Mouse (Mus musculus): ENCODE data around the gene Tmed8.
A peak's percentile ranks its signal among the peaks of the same experiment; 100 is the strongest.
"Not testable (repeated sequence)": the region's sequence is repeated elsewhere in the genome, so short reads cannot be mapped to it uniquely, and the experiment has no call there.

The Tmed8 gene

DNA sequence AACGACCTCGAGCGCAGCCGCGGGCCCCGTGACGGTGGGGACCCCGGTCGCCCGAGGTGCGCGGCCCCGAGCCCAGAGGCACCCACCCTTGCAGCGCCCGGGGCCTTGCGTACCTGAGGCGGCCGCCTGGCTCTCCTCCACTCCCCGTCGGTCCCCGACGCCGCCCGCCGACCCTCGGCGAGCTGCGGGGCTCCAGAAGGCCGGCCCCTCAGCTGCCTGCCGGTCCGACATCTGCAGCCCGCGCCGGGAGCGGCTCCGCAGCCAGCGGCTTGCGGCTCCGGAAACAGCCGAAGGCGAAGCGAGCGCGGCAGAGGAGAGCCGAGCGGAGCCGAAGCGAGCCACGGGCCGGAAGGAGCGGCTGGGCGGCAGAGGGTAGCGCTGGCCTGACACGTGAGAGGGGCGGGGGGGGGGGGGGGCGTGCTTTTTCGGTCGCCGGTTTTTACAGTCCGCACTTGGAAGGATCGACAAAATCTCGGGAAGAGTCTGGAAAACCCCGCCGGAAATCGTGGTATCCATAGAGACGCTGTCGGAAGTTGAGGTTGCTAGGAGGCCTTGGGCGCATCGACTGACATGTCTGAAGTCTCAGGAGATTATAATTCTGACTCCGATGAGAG lies at the start of gene Tmed8:
Gene Tmed8 (minus strand): TSS at position 482 of the 614 bp plus-strand sequence.
- DNase-seq = peak; percentile 84

DNA sequence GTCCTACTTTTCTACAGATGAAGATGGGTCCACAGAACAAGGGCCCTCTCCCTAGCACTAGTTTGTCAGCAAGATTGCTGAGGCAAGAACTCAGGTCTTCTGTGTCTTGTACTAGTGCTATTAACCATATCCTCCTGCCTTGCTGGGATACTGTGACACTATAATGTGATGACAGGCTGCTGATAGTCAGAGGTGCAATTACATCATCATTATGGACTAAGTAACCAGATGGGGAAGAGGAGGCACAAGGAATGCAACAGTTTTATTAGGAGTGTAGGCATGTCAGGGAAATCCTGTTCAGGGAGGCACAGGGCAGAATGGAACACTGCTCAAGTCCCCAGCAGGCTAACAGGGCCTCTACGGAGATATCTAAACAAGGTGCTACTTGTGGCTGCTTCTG lies 38.4 kb upstream of the Tmed8 start, which contains the start of gene Noxred1:
Gene Noxred1 (minus strand): TSS at position 101 of the 400 bp plus-strand sequence.
- DNase-seq = no peak

DNA sequence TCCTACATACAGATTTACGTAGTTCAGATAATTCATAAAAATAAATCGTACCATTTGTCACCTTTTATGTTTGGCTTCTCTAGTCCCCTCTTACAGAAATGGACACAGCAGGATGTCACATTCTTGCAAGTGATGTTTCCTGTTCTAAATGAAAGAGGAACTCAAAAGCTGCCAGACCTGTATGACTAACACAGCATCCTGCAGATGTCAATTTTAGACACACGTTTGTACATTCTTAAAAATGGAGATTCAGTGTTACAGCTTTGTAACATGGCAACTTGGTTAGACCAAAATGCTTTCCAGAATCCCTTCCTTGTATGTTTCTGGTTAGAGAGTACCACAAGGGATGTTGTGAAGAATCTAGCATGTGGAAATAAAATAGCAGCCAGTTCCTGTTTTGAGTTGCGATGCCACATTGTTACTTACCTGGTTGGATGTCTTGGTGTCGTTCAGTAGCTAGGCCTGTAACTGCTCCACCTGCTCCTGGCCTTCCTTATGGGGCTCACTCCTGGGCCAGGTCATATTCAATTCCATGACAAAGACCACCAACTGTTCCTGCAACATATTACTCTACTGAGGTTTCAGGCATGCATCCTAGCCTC lies 36.7 kb upstream of the Tmed8 start:
- no peak for DNase-seq

DNA sequence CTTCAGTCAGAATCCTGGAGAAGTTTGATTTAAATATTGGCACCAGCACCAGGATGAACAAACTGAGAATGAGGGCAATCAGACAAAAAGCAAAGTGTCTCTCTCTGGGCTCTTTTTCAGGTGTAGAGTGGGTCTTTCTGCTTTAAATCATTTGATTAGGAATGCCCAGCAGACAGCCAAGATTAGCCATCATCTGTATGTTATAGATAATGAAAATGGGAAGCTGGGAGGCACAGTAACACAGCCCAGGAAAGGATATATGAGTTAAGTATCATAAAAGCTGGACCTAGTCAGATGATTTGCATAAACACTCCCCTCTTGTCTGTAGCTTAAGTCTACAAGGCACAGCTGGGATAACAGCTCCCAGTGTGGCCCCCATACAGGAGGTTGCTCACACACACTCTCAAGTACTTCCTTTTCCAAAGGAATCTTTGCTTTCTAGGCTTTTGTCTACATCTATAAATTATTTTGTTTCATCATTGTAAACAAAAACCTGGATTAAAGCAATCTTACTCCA lies 30.2 kb upstream of the Tmed8 start:
- DNase-seq = no peak

DNA sequence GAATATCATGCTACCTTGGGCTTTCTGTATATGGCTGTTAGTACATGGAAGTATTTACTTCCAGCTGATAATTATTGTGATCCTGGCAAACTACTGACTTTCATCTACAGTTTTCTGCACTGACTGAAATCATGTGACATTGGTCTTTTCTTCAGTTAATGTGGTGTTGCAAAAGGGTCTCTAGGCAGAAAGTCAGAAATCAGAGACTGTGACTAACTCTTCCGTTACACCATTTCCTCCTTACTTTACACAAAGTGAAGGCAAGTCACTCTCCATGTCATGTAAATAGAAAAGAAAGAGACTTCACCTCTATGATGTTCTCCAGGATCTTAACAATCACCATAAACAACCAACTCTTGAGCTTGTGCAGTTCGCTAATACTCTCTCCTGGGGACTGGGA lies 29.4 kb upstream of the Tmed8 start:
- no peak for DNase-seq

DNA sequence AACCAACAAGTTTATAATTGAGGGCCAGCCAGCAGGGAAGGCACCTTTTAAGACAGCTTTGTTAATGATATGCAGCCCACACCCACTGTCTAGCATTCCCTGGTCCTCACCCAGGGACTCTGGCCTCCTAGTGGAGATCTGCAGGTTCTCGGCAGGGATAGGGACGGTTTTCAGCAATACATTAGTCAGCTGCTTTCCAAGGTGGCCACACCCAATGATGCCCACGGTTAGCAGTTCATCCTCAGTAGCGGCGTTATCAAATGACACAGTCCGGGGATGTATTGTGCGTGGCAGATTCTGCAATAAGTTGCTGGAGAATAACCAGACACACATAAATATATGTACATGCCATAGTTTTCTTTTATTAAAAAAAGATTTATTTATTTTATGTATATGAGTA lies 26.5 kb upstream of the Tmed8 start:
- no peak for DNase-seq

DNA sequence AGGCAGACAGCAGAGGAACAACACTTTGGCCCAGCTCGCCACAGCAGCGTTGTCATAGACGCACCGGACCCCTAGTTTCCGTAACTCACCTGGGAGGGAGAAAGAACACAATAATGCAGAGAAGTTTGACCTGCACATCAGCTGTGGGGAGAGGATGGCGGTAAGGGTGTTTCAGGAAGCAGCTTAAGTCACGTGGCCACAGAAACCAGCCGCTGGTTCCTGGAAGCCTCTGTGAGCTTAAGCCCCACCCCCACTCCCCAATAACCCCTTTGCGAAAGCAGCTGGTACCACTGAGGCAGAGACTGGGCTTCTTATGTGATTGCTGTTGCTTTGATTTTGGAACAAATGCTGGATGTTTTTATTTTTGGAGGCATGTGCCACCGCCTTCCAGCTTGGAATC lies 24.7 kb upstream of the Tmed8 start:
- no peak for DNase-seq

DNA sequence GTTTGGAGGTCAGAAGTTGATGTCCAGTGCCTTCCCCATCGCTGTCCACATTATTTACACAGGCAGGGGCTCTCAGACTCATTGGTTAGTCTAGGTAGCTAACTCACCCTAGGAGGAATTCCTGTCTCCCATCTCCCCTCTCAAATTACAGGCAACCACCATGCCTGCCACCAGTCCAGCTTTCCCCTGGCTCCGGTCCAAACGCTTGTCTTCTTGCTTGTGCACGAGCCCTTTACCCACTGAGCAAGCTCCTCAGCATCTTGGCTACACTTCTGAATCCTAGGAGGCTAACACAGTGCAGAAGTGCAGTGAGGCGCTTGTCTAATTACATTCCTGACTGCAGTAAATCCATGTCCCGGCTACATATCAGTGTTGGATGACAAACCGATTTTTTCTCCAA lies 19.1 kb upstream of the Tmed8 start:
- no peak for DNase-seq

DNA sequence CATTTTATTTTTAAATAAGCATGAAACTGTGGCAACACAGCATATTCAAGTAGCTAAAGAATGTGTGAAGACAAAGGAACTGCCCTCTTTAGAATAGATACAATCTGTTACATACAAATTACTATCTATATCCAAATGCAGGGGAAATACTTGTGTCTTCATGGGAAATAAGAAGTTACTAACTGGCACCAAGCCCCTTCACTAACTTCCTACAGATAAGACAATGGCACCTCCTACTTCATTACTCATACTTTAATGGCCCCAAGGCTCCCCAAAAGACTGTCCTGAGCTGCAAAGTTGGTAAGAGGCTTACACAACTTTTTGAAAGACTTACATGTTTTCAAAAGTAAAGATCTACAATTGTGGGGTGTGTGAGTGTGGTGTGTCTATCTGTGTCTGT lies 17.3 kb upstream of the Tmed8 start:
- no peak for DNase-seq

DNA sequence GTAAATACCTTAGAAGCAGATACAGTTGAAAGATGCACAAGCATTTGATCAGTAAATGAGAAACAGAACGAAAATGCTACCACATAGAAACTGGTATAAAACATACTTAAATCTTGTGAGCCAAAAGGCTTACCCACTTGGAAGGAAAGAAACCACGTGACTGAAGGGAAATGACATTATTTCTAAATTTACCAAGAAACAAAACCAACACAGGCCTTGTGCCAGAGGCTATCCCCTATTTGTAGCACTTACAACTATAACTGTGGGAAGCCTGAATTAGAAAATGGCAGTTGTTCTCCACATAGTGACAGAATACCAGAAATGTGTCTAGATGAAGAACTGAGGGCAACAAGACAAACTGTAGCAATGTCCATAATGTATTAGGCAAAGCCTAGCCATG lies 15.8 kb upstream of the Tmed8 start:
- DNase-seq = no peak

DNA sequence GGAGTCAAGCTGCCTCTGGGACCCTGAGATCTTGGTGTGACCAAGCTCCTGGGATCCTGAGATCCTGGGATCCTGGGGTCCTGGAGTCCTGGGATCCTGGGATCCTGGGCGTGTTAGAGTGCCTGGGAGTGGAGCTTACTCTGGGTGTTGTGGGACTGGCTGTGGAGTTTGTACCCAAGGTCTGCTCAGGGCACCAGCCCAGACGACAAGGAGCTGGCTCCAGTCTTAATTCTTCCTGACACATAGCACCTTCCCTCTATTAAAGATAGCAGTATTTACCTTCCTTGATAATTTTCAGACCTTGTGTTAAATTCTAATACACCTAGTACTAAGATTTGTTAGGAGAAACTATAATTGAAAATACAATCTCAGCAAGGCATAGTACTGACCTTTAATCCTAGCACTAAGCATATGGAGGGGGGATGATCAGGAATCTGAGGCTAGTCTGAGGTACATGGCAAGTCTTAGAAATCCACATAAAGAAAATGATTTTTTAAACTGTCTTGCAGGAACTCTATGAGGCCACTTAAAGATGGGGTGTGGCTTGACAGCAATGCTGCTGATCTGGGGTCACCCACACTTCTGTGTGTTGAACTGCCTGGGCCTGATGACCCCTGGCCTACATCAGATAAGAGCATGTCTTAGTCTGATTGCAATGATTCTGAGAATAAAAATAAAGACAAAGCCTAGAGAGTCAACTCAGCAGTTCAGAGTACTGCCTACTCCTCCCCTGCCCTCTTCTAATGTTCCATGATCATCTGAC lies 12.8 kb upstream of the Tmed8 start:
- no peak for DNase-seq

DNA sequence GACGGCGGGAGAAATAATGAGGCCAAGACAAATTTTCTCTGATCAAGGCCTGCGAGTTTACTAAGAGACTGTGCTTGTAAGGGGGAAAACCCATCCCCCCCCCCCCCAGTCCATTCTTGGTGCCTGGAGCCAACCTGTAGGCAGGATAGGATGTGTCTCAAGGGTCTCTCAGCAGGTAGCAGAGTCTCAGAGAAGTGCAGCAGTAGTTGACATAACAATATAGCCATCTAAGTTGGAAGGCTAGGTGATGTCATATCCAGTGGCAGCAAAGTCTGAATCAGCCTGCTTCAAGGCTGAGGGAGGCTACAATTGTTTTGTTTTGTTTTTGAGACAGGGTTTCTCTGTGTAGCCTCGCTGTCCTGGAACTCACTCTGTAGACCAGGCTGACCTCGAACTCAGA lies 5.5 kb upstream of the Tmed8 start:
- DNase-seq = not testable (repeated sequence)

DNA sequence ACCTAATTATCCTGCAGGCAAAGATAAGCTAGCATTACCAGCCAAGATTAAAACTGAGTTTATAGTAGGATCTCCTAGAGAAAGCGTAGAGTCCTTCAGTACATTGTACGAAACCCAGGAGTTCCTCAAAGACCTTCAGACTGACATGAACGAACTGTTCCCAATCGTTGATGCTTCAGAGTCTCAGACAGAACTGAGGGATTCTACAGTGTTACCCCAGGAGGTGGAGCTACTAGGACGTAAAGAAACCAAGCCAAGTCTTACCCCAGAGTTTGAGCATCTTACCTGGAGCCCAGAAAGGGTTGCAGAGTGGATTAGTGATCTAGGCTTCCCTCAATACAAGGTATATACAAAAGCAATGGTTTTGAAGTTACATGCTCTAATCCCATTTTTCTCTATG lies 1.4 kb upstream of the Tmed8 start:
- DNase-seq = no peak

DNA sequence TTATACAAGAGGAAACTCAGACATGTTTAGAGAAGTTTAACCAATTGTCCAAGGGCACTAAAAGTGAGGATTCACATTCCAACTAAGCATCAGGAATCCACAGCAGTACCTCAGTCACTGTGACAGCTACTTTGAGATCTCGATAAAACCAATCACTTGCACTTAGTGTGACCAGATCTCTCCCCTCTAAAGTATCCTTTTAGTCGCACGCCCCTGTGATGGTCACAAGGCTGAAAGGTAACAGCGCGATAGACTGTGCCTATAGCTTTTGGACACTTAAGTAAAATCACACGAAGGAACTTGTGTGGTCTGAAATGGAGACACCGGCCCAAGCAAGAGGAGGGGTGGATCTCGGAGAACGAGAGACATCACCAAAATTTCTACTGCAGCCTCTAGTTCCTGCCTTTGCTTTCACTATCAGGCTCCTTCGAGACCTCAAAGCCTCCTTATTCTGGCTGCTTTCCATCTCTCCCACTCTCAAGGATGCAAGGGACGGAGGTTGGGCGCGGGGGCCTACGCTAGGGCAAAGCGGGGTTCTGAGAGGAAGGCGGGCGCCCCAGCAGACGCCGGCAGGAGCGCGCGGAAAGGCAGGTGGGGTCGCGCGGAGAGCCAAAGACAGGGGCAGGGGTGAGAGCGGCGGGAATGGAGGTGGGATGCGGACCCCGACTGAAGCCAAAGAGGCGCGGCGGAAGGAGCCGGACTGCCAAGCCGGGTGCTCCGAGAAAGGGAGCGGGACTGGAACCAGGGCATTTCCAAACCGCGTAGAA lies 865 bp downstream of the Tmed8 start, which contains the start of gene Samd15:
Gene Samd15 (plus strand): TSS at position 518 of the 767 bp plus-strand sequence.
- DNase-seq = peak; percentile 50

DNA sequence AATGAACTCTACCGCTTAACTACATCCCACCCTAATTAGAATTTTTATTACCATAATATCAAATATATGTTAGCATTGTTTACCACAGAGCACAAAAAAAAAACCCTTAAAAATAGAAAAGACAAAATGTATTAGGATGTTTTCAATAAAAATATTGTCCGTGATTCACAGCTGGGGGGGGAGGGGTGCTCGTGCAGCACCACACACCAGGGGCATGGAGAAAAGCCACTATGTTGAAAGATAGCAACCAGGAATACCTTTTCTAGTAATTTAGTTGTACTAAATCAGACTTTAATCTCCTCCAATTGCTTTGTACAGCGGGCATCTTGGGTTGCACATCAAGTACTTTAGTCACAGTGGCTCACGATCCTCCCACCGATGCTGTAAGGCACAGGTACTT lies 1.5 kb downstream of the Tmed8 start:
- no peak for DNase-seq

DNA sequence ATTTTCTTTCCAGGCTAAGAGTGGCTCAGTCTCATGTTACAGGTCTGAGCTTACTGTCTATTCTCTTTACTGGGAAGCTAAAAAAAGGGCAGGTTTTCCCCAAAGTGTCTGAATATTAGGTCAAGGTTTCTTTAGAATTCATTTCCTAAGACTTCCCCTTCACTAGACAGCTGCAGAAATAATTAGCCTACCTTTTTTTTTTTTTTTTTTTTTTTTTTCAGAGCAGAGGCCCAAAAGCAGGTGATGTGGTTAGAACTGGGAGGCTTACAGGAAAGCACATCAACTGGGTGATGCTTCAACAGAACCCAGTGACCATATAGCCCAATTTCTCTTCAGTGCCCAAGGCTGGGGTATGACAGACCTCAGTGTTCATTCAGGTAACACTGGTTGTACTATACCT lies 3.9 kb downstream of the Tmed8 start:
- DNase-seq = no peak

DNA sequence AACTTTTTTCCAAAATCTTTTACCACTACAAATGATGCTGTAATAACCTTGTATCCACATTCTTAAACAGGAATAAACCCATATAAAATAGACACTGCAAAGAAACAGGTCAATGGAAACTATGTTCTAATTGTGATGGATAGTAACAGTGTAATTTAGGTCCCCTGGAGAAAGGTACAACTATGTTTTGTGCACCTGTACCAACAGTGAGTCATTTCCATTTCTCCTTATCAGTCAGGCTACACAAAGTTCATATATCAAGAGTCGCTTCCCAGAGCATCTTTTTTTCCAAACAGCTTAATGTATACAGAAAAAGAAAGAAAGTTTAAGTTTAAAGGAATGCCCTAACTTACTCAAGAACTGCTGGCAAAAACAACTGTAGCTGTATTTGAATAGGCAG lies 5.2 kb downstream of the Tmed8 start:
- no peak for DNase-seq

DNA sequence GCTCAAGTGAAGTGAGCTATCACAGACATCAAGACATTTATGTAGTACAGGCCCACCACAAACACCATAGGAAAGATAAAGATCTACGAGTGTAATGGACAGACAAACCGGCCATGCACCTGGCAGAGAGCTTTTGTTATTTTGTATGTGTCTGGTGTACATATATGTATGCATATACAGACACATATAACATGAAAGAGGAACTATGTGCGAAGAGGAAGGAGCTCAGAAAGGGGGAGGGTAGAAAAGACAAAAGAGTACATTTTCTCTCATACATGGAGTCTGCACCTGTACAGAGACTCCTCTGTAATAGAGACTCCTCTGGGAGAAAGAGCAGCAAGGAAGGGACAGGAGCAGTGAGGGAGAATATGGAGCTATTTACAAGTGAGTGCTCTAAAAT lies 7.2 kb downstream of the Tmed8 start:
- DNase-seq = no peak

DNA sequence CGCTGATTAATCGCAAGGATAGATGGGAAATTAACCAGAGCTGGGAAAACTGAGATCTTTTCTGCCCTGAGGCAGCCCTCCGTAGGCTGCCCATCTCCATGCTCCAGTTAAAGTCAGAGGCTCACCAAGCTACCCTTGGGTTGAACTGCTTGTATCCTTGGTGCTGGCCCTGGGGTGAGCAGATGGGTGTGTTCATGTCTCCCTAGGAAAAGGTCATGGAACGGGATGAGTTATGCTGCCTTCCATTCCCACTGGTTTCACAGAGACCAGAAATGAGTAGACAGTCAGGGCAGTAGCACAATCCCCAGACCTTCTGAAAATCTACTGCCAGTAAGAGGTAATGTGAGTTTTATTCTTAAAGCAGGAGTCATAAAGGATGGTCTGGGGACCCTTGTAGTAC lies 22.6 kb downstream of the Tmed8 start:
- no peak for DNase-seq

DNA sequence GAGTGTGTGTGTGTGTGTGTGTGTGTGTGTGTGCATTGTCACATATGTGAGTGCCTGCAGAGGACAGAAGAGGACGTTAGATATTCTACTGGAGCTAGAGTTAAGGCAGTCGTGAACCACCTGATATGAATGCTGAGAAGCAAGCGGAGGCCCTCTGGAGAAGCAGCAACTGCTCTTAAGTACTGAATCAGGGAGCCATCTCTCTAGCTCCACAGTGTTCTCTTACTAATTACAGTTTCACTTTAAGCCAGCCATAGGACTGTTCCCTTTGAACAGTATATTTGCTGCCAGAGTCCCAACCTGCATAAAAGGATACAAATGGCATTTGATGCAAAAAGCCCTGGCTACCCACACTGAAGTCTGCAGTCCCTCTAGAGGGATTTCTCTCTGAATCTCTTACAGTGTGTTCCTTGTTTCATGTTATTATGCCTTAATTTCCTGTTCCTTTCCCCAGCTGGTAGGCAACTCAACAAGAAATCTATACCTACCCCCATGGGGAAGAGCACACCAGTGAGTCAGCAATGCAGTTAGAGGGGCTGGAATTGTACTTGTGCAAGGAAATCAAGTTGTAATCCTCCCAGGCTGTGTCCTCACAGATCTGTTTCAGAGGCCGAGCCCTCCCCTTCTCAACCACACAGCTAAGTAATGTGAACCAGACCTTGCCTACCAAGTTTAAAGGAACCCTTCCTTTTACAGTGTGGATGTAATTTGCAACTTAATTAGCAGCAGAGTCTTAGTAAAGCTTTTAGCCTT lies 24.9 kb downstream of the Tmed8 start:
- DNase-seq = no peak

DNA sequence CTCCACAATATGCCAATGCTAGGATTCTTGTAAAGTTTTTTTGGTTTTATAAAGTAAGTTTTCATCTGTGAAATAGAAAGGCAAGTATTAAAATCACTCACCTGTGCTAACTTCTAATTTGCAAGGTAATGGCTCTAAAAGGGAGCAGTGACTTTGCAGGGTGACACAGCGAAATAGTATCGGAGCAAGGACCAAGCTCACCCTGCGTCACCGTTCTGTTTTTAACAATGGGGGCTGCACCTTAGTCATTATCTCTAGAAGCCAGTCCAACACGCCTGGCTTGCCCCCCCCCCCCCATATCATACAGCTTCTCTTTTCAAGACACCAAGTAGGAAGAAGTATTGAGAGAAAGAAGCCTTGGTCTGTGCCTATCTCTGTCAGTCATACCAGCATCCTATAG lies 39.4 kb downstream of the Tmed8 start:
- DNase-seq = no peak

DNA sequence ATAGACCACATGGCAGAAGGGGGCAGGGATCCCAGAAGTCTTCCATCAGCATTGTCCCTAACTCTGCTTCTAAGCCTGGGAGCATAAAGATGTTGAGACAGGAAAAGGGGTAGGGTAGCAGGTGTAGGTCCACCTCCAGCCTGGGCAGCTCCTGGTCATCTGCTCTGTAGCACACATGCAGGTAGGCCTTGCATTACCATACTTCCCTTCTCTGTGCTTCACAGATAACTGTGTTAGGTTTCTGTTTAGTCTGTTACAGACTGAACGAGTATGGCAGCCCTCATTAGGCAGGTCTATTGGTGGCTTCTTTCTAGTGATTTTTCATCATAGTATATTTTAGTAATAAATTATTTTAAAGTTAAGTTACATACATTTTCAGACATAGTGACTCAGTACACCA lies 39.9 kb downstream of the Tmed8 start:
- DNase-seq = no peak

DNA sequence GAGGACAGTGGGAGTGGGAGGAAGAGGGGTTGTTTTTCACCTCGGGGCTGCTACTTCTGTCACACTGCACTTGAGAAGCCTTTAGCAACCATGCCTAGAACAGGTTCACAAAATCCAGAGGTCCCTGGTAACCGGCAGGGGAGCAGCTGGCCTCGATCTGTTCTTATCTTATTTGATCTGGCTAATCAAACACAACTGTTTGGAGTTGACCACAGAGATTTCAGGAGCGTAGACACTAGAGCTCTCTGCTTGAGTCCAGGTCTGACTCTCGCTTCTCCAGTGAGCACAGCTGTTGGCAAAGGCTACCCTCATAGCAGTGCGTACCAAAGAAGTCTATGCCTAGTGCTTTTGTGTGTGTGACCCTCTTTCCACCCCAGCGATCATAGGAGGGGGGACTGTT lies 42.2 kb downstream of the Tmed8 start:
- DNase-seq = no peak
